Mouse (Mus musculus) gastrocnemius, adult 2 months (tissue): Measurements from ENCODE around the gene Mcemp1. TPM values are rescaled to one million over a fixed set of nuclear protein-coding genes. Genes with fewer than 3 reads are reported as not detected.

Experiments
- DNase-seq: peaks from one replicate; pipeline ENCODE4 v3.0.0; 2022
- H3K27ac ChIP-seq: fragments of 200-600 bp; 2 replicates; pipeline ENCODE4 v1.8.1; 2022; ENCODE audit warnings: mild to moderate bottlenecking
- H3K4me3 ChIP-seq: fragments of 200-600 bp; 2 replicates; pipeline ENCODE4 v1.8.1; 2022; ENCODE audit warnings: mild to moderate bottlenecking, moderate library complexity
- CTCF ChIP-seq: fragments of 200-600 bp; IDR thresholded peaks from 2 replicates; pipeline ENCODE4 v1.8.1; 2022; ENCODE audit warnings: antibody characterized with exemption, mild to moderate bottlenecking, moderate library complexity
- intact Hi-C: fragments of 180-260 bp; cut with DNase I; formaldehyde crosslinking; loops from one replicate; pipeline ENCODE4 v1.15.1; 2025
- long read RNA-seq, 2 experiments: library from polyadenylated mRNA; stranded (forward); transcript quantifications; one replicate each; pipeline ENCODE4 v2.0.0; 2021
- total RNA-seq, 2 experiments: library from RNA; stranded (reverse); gene quantifications; 2 replicates each; pipeline ENCODE4 v1.2.3; 2021

The Mcemp1 gene
- not detected for total RNA-seq
- long read RNA-seq, experiment 1, result 0 reads
- long read RNA-seq, experiment 2, result 0 reads

- no peak within 1 kb of the TSS for H3K27ac ChIP-seq
- TF ChIP-seq CTCF, result no peak
- intact Hi-C loops, result no loop called here
- no peak within 1 kb of the TSS for H3K4me3 ChIP-seq
- DNase-seq, result no peak
These were observed at the start of gene Mcemp1 for GRCm38 (mm10) chr8:3665507-3665906. Gene Mcemp1, plus strand, starts transcription at chr8:3665754.

GRCm38 (mm10) chr8:3621199-3621970 is 44.2 kb upstream of the Mcemp1 start, which contains the start of the genes Xab2 and Pet100:
Gene Xab2, minus strand, starts transcription at chr8:3621316.
Gene Pet100, plus strand, starts transcription at chr8:3621548.
- Histone ChIP-seq H3K4me3 (peak within 1 kb of the TSS; percentile 96), H3K27ac (peak within 1 kb of the TSS; percentile 83)
- intact Hi-C loops, result loop anchor here (2.0 to 10.0 kb wide), 3 partner anchors 55 to 1053 kb away; partner anchors contain the start of genes Pnpla6 and Trappc5
- peak; percentile 98 for DNase-seq
- TF ChIP-seq CTCF, result no peak

- intact Hi-C loops, result loop anchor here (5.0 to 10.0 kb wide), 2 partner anchors 105 to 1053 kb away; partner anchors contain the start of gene Pnpla6
- Histone ChIP-seq H3K27ac (no peak overlapping the region), H3K4me3 (peak overlapping the region; percentile 96; the same call in 1 of the 2 replicates)
- no peak for DNase-seq
- no peak for TF ChIP-seq CTCF
These were observed 43.4 kb upstream of the Mcemp1 start for GRCm38 (mm10) chr8:3622119-3622518.

- Histone ChIP-seq H3K4me3 (no peak within 1 kb of the TSS), H3K27ac (no peak within 1 kb of the TSS)
- intact Hi-C loops, result loop anchor here (10.0 kb wide), 1 partner anchor 1049 kb away; no protein-coding TSS in a partner anchor
- no peak for DNase-seq
- no peak for TF ChIP-seq CTCF
These were observed 40.1 kb upstream of the Mcemp1 start, which contains the start of gene Pcp2 for GRCm38 (mm10) chr8:3625445-3625844. Gene Pcp2, minus strand, starts transcription at chr8:3625545.

GRCm38 (mm10) chr8:3626971-3627370 is 38.6 kb upstream of the Mcemp1 start:
- intact Hi-C loops, result loop anchor here (10.0 kb wide), 1 partner anchor 1048 kb away; no protein-coding TSS in a partner anchor
- Histone ChIP-seq H3K4me3 (no peak overlapping the region), H3K27ac (no peak overlapping the region)
- TF ChIP-seq CTCF, result no peak
- DNase-seq, result no peak

- DNase-seq, result no peak
- Histone ChIP-seq H3K4me3 (no peak overlapping the region), H3K27ac (no peak overlapping the region)
- intact Hi-C loops, result loop anchor here (10.0 kb wide), 1 partner anchor 1047 kb away; no protein-coding TSS in a partner anchor
- peak; percentile 45 for TF ChIP-seq CTCF
These were observed 37.5 kb upstream of the Mcemp1 start for GRCm38 (mm10) chr8:3628014-3628413.

GRCm38 (mm10) chr8:3630647-3631477 is 34.7 kb upstream of the Mcemp1 start, which contains the start of gene Stxbp2:
Gene Stxbp2, plus strand, starts transcription at chr8:3630955.
- TF ChIP-seq CTCF, result no peak
- Histone ChIP-seq H3K27ac (no peak within 1 kb of the TSS; the same call in 1 of the 2 replicates), H3K4me3 (peak within 1 kb of the TSS; percentile 74)
- intact Hi-C loops, result no loop called here
- peak; percentile 63 for DNase-seq

- TF ChIP-seq CTCF, result no peak
- peak overlapping the region; percentile 74 for H3K4me3 ChIP-seq
- H3K27ac ChIP-seq, result no peak overlapping the region
- intact Hi-C loops, result no loop called here
- DNase-seq, result no peak
These were observed 34.1 kb upstream of the Mcemp1 start for GRCm38 (mm10) chr8:3631478-3631875.

GRCm38 (mm10) chr8:3645804-3646203 is 19.8 kb upstream of the Mcemp1 start:
- Histone ChIP-seq H3K27ac (no peak overlapping the region), H3K4me3 (no peak overlapping the region)
- peak; percentile 43 for DNase-seq
- intact Hi-C loops, result no loop called here
- no peak for TF ChIP-seq CTCF

GRCm38 (mm10) chr8:3646824-3647531 is 18.6 kb upstream of the Mcemp1 start:
- no peak overlapping the region for H3K4me3 ChIP-seq
- intact Hi-C loops, result no loop called here
- no peak for DNase-seq
- H3K27ac ChIP-seq, result no peak overlapping the region
- no peak for TF ChIP-seq CTCF

- DNase-seq, result no peak
- intact Hi-C loops, result no loop called here
- Histone ChIP-seq H3K4me3 (no peak overlapping the region), H3K27ac (no peak overlapping the region)
- TF ChIP-seq CTCF, result no peak
These were observed 18.0 kb upstream of the Mcemp1 start for GRCm38 (mm10) chr8:3647561-3647960.

- TF ChIP-seq CTCF, result no peak
- DNase-seq, result no peak
- Histone ChIP-seq H3K4me3 (no peak overlapping the region), H3K27ac (no peak overlapping the region)
- intact Hi-C loops, result no loop called here
These were observed 17.3 kb upstream of the Mcemp1 start for GRCm38 (mm10) chr8:3648268-3648667.
